Mouse (Mus musculus): ENCODE results near the gene Frmd3. TPM values are rescaled to one million over a fixed set of nuclear protein-coding genes. Genes with fewer than 3 reads are reported as not detected.

The Frmd3 gene
- 0.25 and 0.32 TPM in 2 replicates for polyA plus RNA-seq (2015; fragmentation: Nextera tagmentation; extraction: Ambion mirVana)

GRCm38 (mm10) chr4:74013211-74014047 lies at the start of gene Frmd3:
Frmd3 (plus strand) TSS chr4:74013442.
- Histone ChIP-seq H3K4me2 (ENCODE audit: low read depth, low read length) (peak within 1 kb of the TSS; percentile 82), H3K27me3 (ENCODE audit: control insufficient read depth, insufficient read depth, low read length) (peaks cover 11% of the 10 kb centered on the region), H3K36me3 (ENCODE audit: control insufficient read depth, insufficient read depth) (no peaks in the 10 kb centered on the region), H3K9ac (ENCODE audit: low read length) (peak within 1 kb of the TSS; percentile 58), H3K4me1 (ENCODE audit: control insufficient read depth, insufficient read depth, low read length) (peaks cover 5% of the 10 kb centered on the region; the same call in 1 of the 2 replicates), H3K9me3 (replicated peaks; ENCODE audit: control insufficient read depth, low read length) (no peaks in the 10 kb centered on the region), H3K27ac (ENCODE audit: low read length) (no peak within 1 kb of the TSS), H3K4me3 (ENCODE audit: low read length) (peak within 1 kb of the TSS; percentile 62)
- whole genome bisulfite sequencing = under 1% methylated on average over 56 of the region's 56 CpGs
- ATAC-seq (replicated peaks; ENCODE audit: extremely low read depth, insufficient read depth, low FRiP score) = peak; percentile 76

GRCm38 (mm10) chr4:73980454-73980853 lies 32.8 kb upstream of the Frmd3 start:
- Histone ChIP-seq H3K36me3 (ENCODE audit: control insufficient read depth, insufficient read depth) (no peaks in the 10 kb centered on the region), H3K27me3 (ENCODE audit: control insufficient read depth, insufficient read depth, low read length) (no peaks in the 10 kb centered on the region), H3K4me2 (ENCODE audit: low read depth, low read length) (no peak overlapping the region), H3K4me1 (ENCODE audit: control insufficient read depth, insufficient read depth, low read length) (no peaks in the 10 kb centered on the region), H3K9me3 (replicated peaks; ENCODE audit: control insufficient read depth, low read length) (no peaks in the 10 kb centered on the region), H3K4me3 (ENCODE audit: low read length) (no peak overlapping the region), H3K9ac (ENCODE audit: low read length) (no peak overlapping the region), H3K27ac (ENCODE audit: low read length) (no peak overlapping the region)
- 70% methylated on average over 3 of the region's 3 CpGs for WGBS
- ATAC-seq (replicated peaks; ENCODE audit: extremely low read depth, insufficient read depth, low FRiP score) = no peak

GRCm38 (mm10) chr4:74012277-74012676 lies 965 bp upstream of the Frmd3 start:
- Histone ChIP-seq H3K9ac (ENCODE audit: low read length) (no peak overlapping the region), H3K36me3 (ENCODE audit: control insufficient read depth, insufficient read depth) (no peaks in the 10 kb centered on the region), H3K27me3 (ENCODE audit: control insufficient read depth, insufficient read depth, low read length) (peaks cover 11% of the 10 kb centered on the region), H3K4me1 (ENCODE audit: control insufficient read depth, insufficient read depth, low read length) (peaks cover 5% of the 10 kb centered on the region; the same call in 1 of the 2 replicates), H3K27ac (ENCODE audit: low read length) (no peak overlapping the region), H3K4me2 (ENCODE audit: low read depth, low read length) (no peak overlapping the region), H3K4me3 (ENCODE audit: low read length) (no peak overlapping the region), H3K9me3 (replicated peaks; ENCODE audit: control insufficient read depth, low read length) (no peaks in the 10 kb centered on the region)
- no peak for ATAC-seq (replicated peaks; ENCODE audit: extremely low read depth, insufficient read depth, low FRiP score)
- 48% methylated on average over 3 of the region's 3 CpGs for WGBS

GRCm38 (mm10) chr4:74012700-74013099 lies 542 bp upstream of the Frmd3 start:
- H3K4me3 ChIP-seq (ENCODE audit: low read length) = peak overlapping the region; percentile 62

GRCm38 (mm10) chr4:74014048-74014500 lies 832 bp downstream of the Frmd3 start:
- H3K4me2 ChIP-seq (ENCODE audit: low read depth, low read length) = peak overlapping the region; percentile 82
- H3K9ac ChIP-seq (ENCODE audit: low read length) = no peak overlapping the region
- WGBS = 7% methylated on average over 11 of the region's 11 CpGs
- peaks cover 5% of the 10 kb centered on the region; the same call in 1 of the 2 replicates for H3K4me1 ChIP-seq (ENCODE audit: control insufficient read depth, insufficient read depth, low read length)
- H3K27ac ChIP-seq (ENCODE audit: low read length) = no peak overlapping the region
- peak overlapping the region; percentile 62 for H3K4me3 ChIP-seq (ENCODE audit: low read length)
- H3K27me3 ChIP-seq (ENCODE audit: control insufficient read depth, insufficient read depth, low read length) = peaks cover 11% of the 10 kb centered on the region
- no peak for ATAC-seq (replicated peaks; ENCODE audit: extremely low read depth, insufficient read depth, low FRiP score)
- no peaks in the 10 kb centered on the region for H3K36me3 ChIP-seq (ENCODE audit: control insufficient read depth, insufficient read depth)
- no peaks in the 10 kb centered on the region for H3K9me3 ChIP-seq (replicated peaks; ENCODE audit: control insufficient read depth, low read length)

More at GRCm38 (mm10) chr4:74012700-74013099, 542 bp upstream of the Frmd3 start:
- Histone ChIP-seq H3K27ac (ENCODE audit: low read length) (no peak overlapping the region), H3K36me3 (ENCODE audit: control insufficient read depth, insufficient read depth) (no peaks in the 10 kb centered on the region), H3K4me1 (ENCODE audit: control insufficient read depth, insufficient read depth, low read length) (peaks cover 5% of the 10 kb centered on the region; the same call in 1 of the 2 replicates), H3K9me3 (replicated peaks; ENCODE audit: control insufficient read depth, low read length) (no peaks in the 10 kb centered on the region), H3K9ac (ENCODE audit: low read length) (no peak overlapping the region; the same call in 1 of the 2 replicates), H3K4me2 (ENCODE audit: low read depth, low read length) (peak overlapping the region; percentile 82), H3K27me3 (ENCODE audit: control insufficient read depth, insufficient read depth, low read length) (peaks cover 11% of the 10 kb centered on the region)
- ATAC-seq (replicated peaks; ENCODE audit: extremely low read depth, insufficient read depth, low FRiP score) = no peak
- WGBS = 39% methylated on average over 4 of the region's 4 CpGs

GRCm38 (mm10) chr4:74020084-74020483 lies 6.8 kb downstream of the Frmd3 start:
- H3K27me3 ChIP-seq (ENCODE audit: control insufficient read depth, insufficient read depth, low read length) = no peaks in the 10 kb centered on the region
- H3K9ac ChIP-seq (ENCODE audit: low read length) = no peak overlapping the region
- H3K9me3 ChIP-seq (replicated peaks; ENCODE audit: control insufficient read depth, low read length) = no peaks in the 10 kb centered on the region
- no peak overlapping the region for H3K4me3 ChIP-seq (ENCODE audit: low read length)
- no peak overlapping the region for H3K4me2 ChIP-seq (ENCODE audit: low read depth, low read length)
- WGBS = 60% methylated on average over 2 of the region's 2 CpGs
- H3K27ac ChIP-seq (ENCODE audit: low read length) = no peak overlapping the region
- no peaks in the 10 kb centered on the region for H3K36me3 ChIP-seq (ENCODE audit: control insufficient read depth, insufficient read depth)
- H3K4me1 ChIP-seq (ENCODE audit: control insufficient read depth, insufficient read depth, low read length) = no peaks in the 10 kb centered on the region
- ATAC-seq (replicated peaks; ENCODE audit: extremely low read depth, insufficient read depth, low FRiP score) = no peak

- Histone ChIP-seq H3K27ac (ENCODE audit: low read length) (no peak overlapping the region), H3K9ac (ENCODE audit: low read length) (no peak overlapping the region)
- ATAC-seq (replicated peaks; ENCODE audit: extremely low read depth, insufficient read depth, low FRiP score) = no peak
Measured at GRCm38 (mm10) chr4:74043226-74043625, 30.0 kb downstream of the Frmd3 start.

GRCm38 (mm10) chr4:74051692-74052091 lies 38.5 kb downstream of the Frmd3 start:
- WGBS = 74% methylated on average over 1 of the region's 1 CpGs
- H3K4me2 ChIP-seq (ENCODE audit: low read depth, low read length) = no peak overlapping the region
- H3K4me1 ChIP-seq (ENCODE audit: control insufficient read depth, insufficient read depth, low read length) = no peaks in the 10 kb centered on the region
- no peak overlapping the region for H3K9ac ChIP-seq (ENCODE audit: low read length)
- H3K36me3 ChIP-seq (ENCODE audit: control insufficient read depth, insufficient read depth) = no peaks in the 10 kb centered on the region
- H3K4me3 ChIP-seq (ENCODE audit: low read length) = no peak overlapping the region
- no peak overlapping the region for H3K27ac ChIP-seq (ENCODE audit: low read length)
- no peak for ATAC-seq (replicated peaks; ENCODE audit: extremely low read depth, insufficient read depth, low FRiP score)
- H3K9me3 ChIP-seq (replicated peaks; ENCODE audit: control insufficient read depth, low read length) = no peaks in the 10 kb centered on the region
- no peaks in the 10 kb centered on the region for H3K27me3 ChIP-seq (ENCODE audit: control insufficient read depth, insufficient read depth, low read length)

More at GRCm38 (mm10) chr4:74043226-74043625, 30.0 kb downstream of the Frmd3 start:
- Histone ChIP-seq H3K4me2 (ENCODE audit: low read depth, low read length) (no peak overlapping the region), H3K9me3 (replicated peaks; ENCODE audit: control insufficient read depth, low read length) (no peaks in the 10 kb centered on the region), H3K4me3 (ENCODE audit: low read length) (no peak overlapping the region), H3K27me3 (ENCODE audit: control insufficient read depth, insufficient read depth, low read length) (no peaks in the 10 kb centered on the region), H3K36me3 (ENCODE audit: control insufficient read depth, insufficient read depth) (no peaks in the 10 kb centered on the region), H3K4me1 (ENCODE audit: control insufficient read depth, insufficient read depth, low read length) (no peaks in the 10 kb centered on the region)

- WGBS = 30% methylated on average over 2 of the region's 2 CpGs
- no peak overlapping the region for H3K4me2 ChIP-seq (ENCODE audit: low read depth, low read length)
- ATAC-seq (replicated peaks; ENCODE audit: extremely low read depth, insufficient read depth, low FRiP score) = no peak
Measured at GRCm38 (mm10) chr4:74076727-74077126, 63.5 kb downstream of the Frmd3 start.

More at GRCm38 (mm10) chr4:74076727-74077126, 63.5 kb downstream of the Frmd3 start:
- no peaks in the 10 kb centered on the region for H3K36me3 ChIP-seq (ENCODE audit: control insufficient read depth, insufficient read depth)
- H3K9ac ChIP-seq (ENCODE audit: low read length) = no peak overlapping the region
- H3K9me3 ChIP-seq (replicated peaks; ENCODE audit: control insufficient read depth, low read length) = no peaks in the 10 kb centered on the region
- no peaks in the 10 kb centered on the region for H3K27me3 ChIP-seq (ENCODE audit: control insufficient read depth, insufficient read depth, low read length)
- H3K27ac ChIP-seq (ENCODE audit: low read length) = no peak overlapping the region
- no peak overlapping the region for H3K4me3 ChIP-seq (ENCODE audit: low read length)
- H3K4me1 ChIP-seq (ENCODE audit: control insufficient read depth, insufficient read depth, low read length) = no peaks in the 10 kb centered on the region
